Mouse (Mus musculus) adipocyte (in vitro differentiated cells): ENCODE data around the gene Pla2g7.
A peak's percentile ranks its signal among the peaks of the same experiment; 100 is the strongest.

Source experiments
- DNase-seq: peaks from one replicate; pipeline ENCODE4 v3.0.0-alpha.2; 2016; ENCODE audit warnings: low spot score

The Pla2g7 gene

GRCm38 (mm10) chr17:43581012-43581467 is 13.1 kb downstream of the Pla2g7 start:
- DNase-seq: no peak

GRCm38 (mm10) chr17:43584771-43585170 is 16.9 kb downstream of the Pla2g7 start:
- no peak for DNase-seq

- no peak for DNase-seq
Observed at GRCm38 (mm10) chr17:43587278-43587677, 19.4 kb downstream of the Pla2g7 start.

- DNase-seq: no peak
Observed at GRCm38 (mm10) chr17:43589750-43590149, 21.9 kb downstream of the Pla2g7 start.

GRCm38 (mm10) chr17:43590531-43590930 is 22.6 kb downstream of the Pla2g7 start:
- DNase-seq: no peak

- DNase-seq: no peak
Observed at GRCm38 (mm10) chr17:43592296-43593291, 24.7 kb downstream of the Pla2g7 start.

GRCm38 (mm10) chr17:43597742-43598141 is 29.8 kb downstream of the Pla2g7 start:
- no peak for DNase-seq

GRCm38 (mm10) chr17:43598706-43599105 is 30.8 kb downstream of the Pla2g7 start:
- no peak for DNase-seq

GRCm38 (mm10) chr17:43606704-43607103 is 38.8 kb downstream of the Pla2g7 start:
- DNase-seq: peak; percentile 75

- DNase-seq: peak; percentile 75
Observed at GRCm38 (mm10) chr17:43611586-43611985, 43.7 kb downstream of the Pla2g7 start.

GRCm38 (mm10) chr17:43612221-43612620 is 44.3 kb downstream of the Pla2g7 start:
- DNase-seq: no peak

GRCm38 (mm10) chr17:43619156-43619555 is 51.3 kb downstream of the Pla2g7 start:
- DNase-seq: no peak

GRCm38 (mm10) chr17:43622076-43622475 is 54.2 kb downstream of the Pla2g7 start:
- no peak for DNase-seq

GRCm38 (mm10) chr17:43628246-43628645 is 60.3 kb downstream of the Pla2g7 start:
- DNase-seq: no peak

GRCm38 (mm10) chr17:43629026-43629495 is 61.2 kb downstream of the Pla2g7 start:
- DNase-seq: no peak

- DNase-seq: no peak
Observed at GRCm38 (mm10) chr17:43629496-43630426, 61.9 kb downstream of the Pla2g7 start, which contains the start of gene Tdrd6. Gene Tdrd6, minus strand, starts transcription at chr17:43630299.

GRCm38 (mm10) chr17:43630427-43630760 is 62.5 kb downstream of the Pla2g7 start:
- no peak for DNase-seq

GRCm38 (mm10) chr17:43637146-43637545 is 69.2 kb downstream of the Pla2g7 start:
- DNase-seq: no peak

GRCm38 (mm10) chr17:43640825-43641224 is 72.9 kb downstream of the Pla2g7 start:
- DNase-seq: no peak

GRCm38 (mm10) chr17:43643191-43643590 is 75.3 kb downstream of the Pla2g7 start:
- no peak for DNase-seq

- DNase-seq: peak; percentile 70
Observed at GRCm38 (mm10) chr17:43644375-43644774, 76.5 kb downstream of the Pla2g7 start.

- DNase-seq: no peak
Observed at GRCm38 (mm10) chr17:43645136-43645535, 77.2 kb downstream of the Pla2g7 start.
